Mouse (Mus musculus) urinary bladder, postnatal 4 days (tissue): Measurements from ENCODE around the gene Gtf3c5.

Source experiments
- DNase-seq, 2 experiments: peaks; one replicate each; pipeline ENCODE4 v3.0.0; 2021 to 2022; ENCODE audit warnings: low spot score in 2 of 2

Gtf3c5 gene

GRCm38 (mm10) chr2:28583651-28584050 is at the start of gene Gtf3c5:
TSS of gene Gtf3c5 (minus strand) at chr2:28583751.
- DNase-seq = no peak

DNA sequence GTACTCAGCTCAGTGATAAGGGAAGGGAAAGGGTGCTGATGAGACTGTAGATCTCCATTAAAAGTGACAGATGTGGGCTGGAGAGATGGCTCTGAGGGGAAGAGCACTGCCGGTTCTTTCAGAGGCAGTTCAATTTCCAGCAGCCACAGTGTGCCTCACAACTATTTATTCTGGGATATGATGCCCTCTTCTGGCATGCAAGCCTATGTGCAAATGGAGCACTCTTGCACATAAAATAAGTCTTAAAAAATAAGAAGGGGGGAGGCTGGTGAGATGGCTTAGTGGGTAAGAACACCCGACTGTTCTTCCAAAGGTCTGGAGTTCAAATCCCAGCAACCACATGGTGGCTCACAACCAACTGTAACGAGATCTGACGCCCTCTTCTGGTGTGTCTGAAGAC is 49.6 kb upstream of the Gtf3c5 start:
- no peak for DNase-seq

DNA sequence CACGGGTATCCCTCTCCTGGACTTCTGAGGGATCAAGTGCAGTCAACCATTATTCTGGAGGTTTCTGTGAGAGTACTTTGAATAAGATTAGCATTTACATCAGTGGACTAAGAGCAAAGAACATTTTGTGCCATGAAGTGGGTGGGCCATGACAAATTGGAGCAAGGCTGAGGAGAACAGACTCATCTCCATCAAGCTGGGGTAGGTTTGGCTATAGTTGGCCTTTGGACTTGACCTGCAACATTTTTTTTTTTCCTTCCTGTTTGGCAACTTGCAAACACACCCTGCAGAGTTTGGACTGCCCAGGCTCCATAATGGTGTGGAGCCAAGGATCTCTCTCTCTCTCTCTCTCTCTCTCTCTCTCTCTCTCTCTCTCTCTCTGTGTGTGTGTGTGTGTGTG is 49.1 kb upstream of the Gtf3c5 start:
- DNase-seq = no peak

- no peak for DNase-seq
Observed at GRCm38 (mm10) chr2:28629911-28630381, 46.4 kb upstream of the Gtf3c5 start.

DNA sequence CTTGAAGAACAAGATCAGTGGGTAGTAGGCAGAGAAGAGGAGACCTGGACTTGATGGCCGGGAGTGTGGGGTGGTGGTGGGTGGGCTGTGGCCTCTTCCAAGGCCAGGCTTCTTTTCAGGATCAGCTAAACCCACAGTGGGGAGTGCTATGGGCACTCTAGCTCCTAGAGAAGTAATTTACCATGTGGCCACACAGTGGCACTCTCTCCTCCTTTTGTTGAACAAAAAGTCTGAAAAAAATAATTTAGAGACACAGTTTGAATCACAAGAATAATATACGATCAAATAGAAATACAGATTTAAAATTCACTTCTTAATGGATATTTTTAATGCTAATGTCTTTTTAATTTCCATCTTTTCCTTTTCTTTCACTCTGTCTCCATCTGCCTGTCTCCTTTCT is 44.5 kb upstream of the Gtf3c5 start:
- DNase-seq = no peak

GRCm38 (mm10) chr2:28626038-28626437 is 42.5 kb upstream of the Gtf3c5 start:
- no peak for DNase-seq

- no peak for DNase-seq
Observed at GRCm38 (mm10) chr2:28624870-28625269, 41.3 kb upstream of the Gtf3c5 start.

DNA sequence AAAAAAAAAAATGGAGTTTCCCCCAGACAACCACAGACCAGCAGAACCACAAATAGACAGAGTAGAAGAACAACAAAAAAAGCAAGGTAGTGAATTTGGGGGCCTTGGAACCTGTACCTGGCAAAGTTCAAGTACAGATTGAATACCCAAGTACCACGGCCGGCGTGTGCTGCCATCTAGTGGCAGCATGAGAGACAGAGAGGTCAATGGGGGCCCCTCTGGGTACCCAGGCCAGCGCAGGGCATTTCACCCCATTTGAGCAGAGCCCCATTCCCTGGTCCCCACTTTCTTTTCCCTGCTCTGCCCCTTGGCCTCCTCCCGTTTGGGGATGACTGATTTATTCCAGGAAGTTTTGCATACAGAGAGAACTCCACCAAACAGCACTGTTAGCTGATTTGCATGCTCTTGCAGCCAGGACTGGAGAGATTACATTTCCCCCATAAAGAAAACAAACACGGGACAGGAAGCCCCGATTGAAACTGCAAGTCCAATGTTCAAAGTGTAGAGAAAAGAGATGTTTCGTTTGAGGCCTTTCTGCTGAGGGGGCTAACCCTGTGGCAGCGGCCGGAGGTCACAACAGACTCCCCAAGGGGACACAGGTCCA is 39.1 kb upstream of the Gtf3c5 start:
- DNase-seq = no peak

DNA sequence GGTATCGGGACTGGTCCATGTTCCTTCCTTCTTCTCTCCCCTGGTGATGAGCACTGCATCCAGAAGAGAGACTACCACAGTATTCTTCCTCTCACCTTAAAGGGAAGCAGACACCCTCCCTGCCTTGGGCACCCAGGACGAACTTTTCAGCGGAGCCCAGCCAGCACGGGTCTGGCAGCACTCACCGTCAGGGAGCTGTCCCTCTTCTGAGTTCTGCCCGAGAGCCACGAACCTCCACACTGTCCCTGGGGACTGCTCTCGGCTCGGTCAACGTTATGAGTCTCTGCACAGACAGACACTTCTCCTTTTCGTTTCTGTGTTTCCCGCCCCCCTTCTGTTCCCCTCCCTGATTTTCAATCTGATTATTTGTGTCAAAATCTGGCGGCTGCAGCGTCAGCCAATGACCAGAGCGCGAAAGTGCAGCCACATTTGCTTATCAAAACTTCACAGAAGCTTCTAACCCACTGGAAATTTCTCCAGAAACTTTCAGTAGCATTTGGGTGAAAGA is 38.2 kb upstream of the Gtf3c5 start, which contains the start of gene Gfi1b:
TSS of gene Gfi1b (minus strand) at position 319 of the 508 bp plus-strand sequence.
- no peak for DNase-seq

DNA sequence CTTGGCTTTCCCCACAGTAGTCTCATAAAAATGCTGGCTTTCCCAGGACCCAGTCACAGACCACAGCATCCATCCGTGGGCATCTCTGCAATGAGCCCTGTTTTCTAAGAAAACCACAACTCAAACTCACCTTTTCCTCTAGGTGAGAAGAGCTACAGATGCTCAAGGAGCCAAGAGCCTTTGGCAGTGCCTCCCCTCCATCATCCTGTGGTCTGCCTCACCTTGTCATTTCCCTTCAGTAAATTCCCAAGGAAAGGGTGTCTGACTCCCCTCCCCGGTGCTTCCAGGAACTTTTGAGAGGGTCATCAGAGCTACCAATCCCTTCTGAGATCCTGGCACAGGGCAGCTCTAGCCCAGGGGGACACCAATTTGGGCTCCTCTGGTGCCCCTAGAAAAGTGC is 37.6 kb upstream of the Gtf3c5 start:
- no peak for DNase-seq

- no peak for DNase-seq
Observed at GRCm38 (mm10) chr2:28620522-28620921, 37.0 kb upstream of the Gtf3c5 start.

DNA sequence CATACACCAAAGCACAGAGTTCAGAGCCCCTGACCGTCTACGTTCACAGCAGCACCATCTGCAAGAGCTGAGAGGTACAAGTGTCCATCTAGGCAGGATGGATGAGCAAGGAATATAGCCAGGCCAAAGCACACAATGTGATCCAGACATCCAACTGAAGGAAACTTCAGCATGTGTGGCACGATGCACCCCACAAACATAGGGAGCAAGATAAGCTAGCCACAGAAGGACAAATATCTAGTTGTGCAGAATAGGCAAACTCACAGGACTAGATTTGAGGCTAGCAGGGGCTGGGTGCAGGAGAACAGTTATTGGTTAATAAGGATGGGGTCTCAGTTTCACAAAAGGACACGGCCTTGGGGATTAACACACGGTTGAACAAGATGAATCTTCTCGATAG is 35.8 kb upstream of the Gtf3c5 start:
- DNase-seq = no peak

DNA sequence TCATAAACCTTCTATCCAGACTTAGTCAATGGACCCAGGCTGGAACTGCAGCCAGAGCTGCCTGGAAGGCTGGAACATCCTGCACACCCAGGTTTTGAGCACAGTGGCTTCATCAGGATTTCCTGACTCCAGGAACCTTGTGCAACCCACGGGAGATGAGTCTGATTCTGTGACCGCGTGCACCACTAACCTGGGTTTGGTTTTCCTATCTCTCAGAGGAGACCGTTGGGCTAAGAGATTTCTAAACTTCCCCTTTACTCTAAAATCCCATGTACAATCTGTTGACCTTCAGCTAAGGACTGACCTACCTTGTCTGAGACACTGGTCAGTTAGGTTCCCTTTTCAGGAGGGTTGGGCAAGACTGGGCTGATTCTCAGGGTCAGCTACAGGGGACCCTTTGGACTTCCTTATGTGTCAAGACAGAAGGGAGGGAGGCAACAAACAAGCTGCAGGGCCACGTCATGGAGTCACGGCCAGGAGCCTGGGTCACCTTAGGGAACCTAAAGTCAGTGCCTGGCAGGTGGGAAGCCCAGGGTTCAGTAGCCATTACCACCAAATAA is 35.3 kb upstream of the Gtf3c5 start:
- DNase-seq = no peak

DNA sequence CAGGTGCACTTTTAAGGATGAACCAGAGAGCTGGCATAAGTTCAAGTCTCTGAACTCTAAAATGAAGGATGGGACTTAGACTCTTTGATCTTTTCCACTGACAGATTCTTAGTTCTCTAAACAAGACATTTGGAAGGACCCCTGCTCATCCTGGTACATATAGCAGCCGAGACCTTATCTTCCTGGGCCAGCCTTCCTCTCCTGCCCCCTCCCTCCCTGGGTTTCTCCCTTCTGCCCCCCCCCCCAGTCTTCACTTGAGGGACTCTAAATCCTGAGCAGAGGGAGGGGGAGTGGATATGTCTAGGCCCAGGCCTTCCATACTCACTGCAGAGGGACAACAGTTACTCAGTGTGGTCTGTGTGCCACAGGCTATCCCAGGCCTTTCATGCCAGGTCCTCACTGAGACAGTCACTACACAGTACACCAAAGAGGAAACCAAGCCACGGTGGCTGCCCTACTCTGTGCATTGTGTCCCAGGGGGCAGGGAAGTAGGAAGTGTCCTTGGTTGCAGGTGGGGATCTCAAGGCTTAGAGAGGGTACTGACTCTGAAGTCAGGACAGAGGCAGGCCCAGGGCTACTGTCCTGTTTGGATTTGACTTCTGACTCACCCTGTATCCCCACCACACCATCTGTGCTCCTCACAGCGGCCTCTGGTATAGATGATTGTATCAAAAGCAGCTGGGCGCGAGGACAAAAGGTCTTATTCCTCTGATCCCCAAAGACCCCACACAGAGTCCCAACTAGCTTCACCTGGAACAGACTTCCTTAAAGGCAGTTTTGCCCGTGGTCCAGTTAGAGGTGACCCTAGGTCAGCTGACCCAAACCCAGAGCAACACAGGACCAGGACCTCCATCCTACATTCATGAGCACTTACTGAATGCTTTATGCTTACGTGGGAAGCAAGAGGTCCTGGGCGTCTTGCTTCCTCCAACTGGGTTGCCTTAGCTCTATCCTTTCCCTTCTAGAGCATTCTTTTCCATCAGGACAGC is 34.2 kb upstream of the Gtf3c5 start:
- no peak for DNase-seq

DNA sequence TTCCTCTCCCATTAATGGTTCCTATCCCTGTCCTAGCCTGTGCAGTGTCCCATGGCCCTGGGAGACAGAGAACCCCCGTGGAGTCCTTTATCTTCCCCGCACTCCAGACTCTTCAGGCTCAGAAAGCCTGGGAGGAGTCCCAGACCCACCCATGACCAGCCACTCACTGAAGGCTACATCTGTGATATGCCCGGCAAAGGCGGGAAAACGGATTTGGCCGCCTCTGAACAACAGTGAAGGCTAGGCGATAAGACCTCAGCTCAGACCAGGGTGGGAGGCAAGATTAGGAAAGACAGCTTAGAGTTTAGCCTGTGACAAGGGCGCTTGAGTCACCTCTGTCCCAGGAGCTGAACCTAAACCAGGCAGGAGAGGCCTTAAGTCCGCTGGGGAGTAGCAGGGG is 33.3 kb upstream of the Gtf3c5 start:
- DNase-seq = no peak

DNA sequence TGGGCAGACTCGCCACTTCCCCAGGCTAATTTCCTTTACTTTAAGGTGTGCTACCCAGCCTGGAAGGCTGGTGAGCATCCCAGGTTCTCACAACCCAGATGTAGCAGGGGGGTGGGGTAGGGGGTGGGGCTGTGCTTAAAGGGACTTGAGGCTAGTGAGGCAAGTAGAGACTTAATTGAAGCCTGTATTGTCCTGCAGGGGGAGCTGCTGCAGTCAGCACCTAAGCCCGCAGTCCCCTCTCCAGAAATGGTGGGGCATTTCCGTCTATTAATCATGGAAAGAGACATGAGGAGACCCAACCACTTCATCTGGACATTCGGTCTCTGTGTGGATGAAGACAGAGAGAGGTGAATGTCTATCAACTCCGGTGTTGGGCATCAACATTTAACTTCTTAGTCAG is 32.8 kb upstream of the Gtf3c5 start:
- no peak for DNase-seq

- no peak for DNase-seq
Observed at GRCm38 (mm10) chr2:28613599-28613998, 30.0 kb upstream of the Gtf3c5 start.

GRCm38 (mm10) chr2:28612436-28613063 is 29.0 kb upstream of the Gtf3c5 start:
- DNase-seq = no peak

GRCm38 (mm10) chr2:28611407-28611787 is 27.8 kb upstream of the Gtf3c5 start:
- no peak for DNase-seq

DNA sequence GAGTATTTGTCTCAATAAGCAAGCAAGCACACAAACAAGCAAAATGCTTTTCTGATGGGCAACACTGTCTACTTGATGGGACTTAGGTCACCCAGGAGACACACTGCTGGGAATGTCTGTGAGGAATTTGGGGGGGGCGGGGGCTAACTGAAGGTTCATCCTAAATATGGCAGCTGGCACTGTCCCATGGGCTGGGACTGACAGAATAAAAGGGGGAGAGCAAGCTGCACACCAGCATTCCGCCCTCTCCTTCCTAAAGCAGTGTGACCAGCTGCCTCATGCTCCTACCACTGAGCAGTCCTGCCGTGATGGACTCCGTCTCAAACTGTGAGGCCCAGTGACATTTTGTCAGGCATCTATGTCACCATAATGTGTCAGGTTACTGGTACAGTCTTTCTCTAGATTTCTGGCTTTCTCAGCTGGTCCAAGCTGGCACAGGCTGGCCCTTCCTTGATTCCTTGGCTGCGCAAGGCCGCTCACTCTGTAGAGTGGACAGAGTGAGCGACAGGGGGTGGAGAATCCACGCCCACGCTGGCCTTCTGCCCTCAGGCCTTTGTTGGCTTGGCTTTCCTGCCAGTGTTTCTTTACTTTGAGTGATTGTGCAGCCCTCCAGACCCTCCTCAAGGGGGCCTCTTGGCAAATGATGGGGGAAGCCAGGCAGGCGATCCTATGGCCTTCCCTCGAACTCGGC is 27.3 kb upstream of the Gtf3c5 start:
- DNase-seq = no peak

DNA sequence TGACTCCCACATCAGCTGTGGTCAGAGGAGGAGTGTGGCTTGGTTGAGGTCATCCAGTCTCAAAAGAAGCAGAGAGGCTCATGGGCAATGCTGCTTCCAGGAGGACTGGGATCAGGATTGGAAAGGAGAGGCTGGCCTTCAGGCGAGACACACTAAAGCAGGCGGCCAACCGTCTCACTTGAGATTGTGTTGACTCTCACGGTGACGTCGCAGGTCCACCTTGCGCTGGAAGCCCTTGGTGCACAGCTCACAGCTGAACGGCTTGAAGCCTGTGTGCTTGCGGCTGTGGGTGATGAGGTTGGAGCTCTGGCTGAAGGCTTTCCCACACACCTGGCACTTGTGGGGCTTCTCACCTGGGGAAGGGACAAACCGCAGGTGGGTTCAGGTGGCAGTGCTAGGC is 26.3 kb upstream of the Gtf3c5 start:
- no peak for DNase-seq
